Mouse (Mus musculus) heart, adult 2 months (tissue): Measurements from ENCODE around the gene Arid1a. TPM values are rescaled to one million over a fixed set of nuclear protein-coding genes. Genes with fewer than 3 reads are reported as not detected.

Source experiments
- DNase-seq, 2 experiments: peaks; one replicate each; pipeline ENCODE4 v3.0.0; 2021
- H3K27ac ChIP-seq: fragments of 200-600 bp; 2 replicates; pipeline ENCODE4 v1.8.1; 2022
- H3K27me3 ChIP-seq: fragments of 200-500 bp; 2 replicates; pipeline ENCODE4 v1.6.1; 2012; ENCODE audit warnings: mild to moderate bottlenecking, low read length, inconsistent platforms, mixed read lengths; ENCODE audit not compliant: control insufficient read depth, insufficient read depth
- H3K36me3 ChIP-seq: fragments of 200-500 bp; 2 replicates; pipeline ENCODE4 v1.6.1; 2012; ENCODE audit warnings: low read length, inconsistent platforms; ENCODE audit not compliant: control insufficient read depth, insufficient read depth
- H3K4me1 ChIP-seq: fragments of 200-500 bp; 2 replicates; pipeline ENCODE4 v1.6.1; 2011; ENCODE audit warnings: low read length; ENCODE audit not compliant: control insufficient read depth, insufficient read depth
- H3K4me3 ChIP-seq: fragments of 200-600 bp; 2 replicates; pipeline ENCODE4 v1.8.1; 2022
- H3K79me2 ChIP-seq: fragments of 200-500 bp; replicated peaks from 2 replicates; pipeline ENCODE4 v1.6.1; 2012; ENCODE audit warnings: mild to moderate bottlenecking, inconsistent platforms, low read length, moderate library complexity, mixed read lengths; ENCODE audit not compliant: control insufficient read depth, insufficient read depth
- H3K9ac ChIP-seq: fragments of 200-500 bp; 2 replicates; pipeline ENCODE4 v1.6.1; 2012; ENCODE audit warnings: low read depth, mild to moderate bottlenecking, control low read depth, inconsistent platforms, low read length, mixed read lengths
- CTCF ChIP-seq: fragments of 200-600 bp; IDR thresholded peaks from 2 replicates; pipeline ENCODE4 v1.8.1; 2022; ENCODE audit warnings: antibody characterized with exemption, mild to moderate bottlenecking, moderate library complexity
- EP300 ChIP-seq: fragments of 200-500 bp; IDR thresholded peaks from 2 replicates; pipeline ENCODE4 v1.6.1; 2011; ENCODE audit warnings: low read depth, low read length, control low read depth; ENCODE audit not compliant: insufficient read depth
- POLR2A ChIP-seq: fragments of 200-500 bp; IDR thresholded peaks from 2 replicates; pipeline ENCODE4 v1.6.1; 2011; ENCODE audit warnings: mild to moderate bottlenecking, low read depth, low read length, control low read depth; ENCODE audit not compliant: insufficient read depth
- WGBS: fragments of 180-500 bp; shearing (Covaris S2); methylation state at CpG from one replicate; pipeline ENCODE4 v1.1.7; 2018; 5-methylcytosine and 5-hydroxymethylcytosine counted together
- intact Hi-C: fragments of 180-260 bp; cut with DNase I; formaldehyde crosslinking; loops from one replicate; pipeline ENCODE4 v1.15.1; 2025
- long read RNA-seq: library from polyadenylated mRNA; stranded (forward); transcript quantifications from one replicate; pipeline ENCODE4 v2.0.0, GENCODE M21; 2021
- polyA plus RNA-seq: library from polyadenylated mRNA; depleted of rRNA; stranded (reverse); fragments of >200 nt; gene quantifications from 2 replicates; pipeline ENCODE4 v1.2.3, GENCODE M21; 2012; rRNA removed
- total RNA-seq, 2 experiments: library from RNA; stranded (reverse); gene quantifications; 2 replicates each; pipeline ENCODE4 v1.2.3; 2021

The Arid1a gene
- total RNA-seq (10 to 100 TPM; 34.2 to 38.0 TPM), polyA plus RNA-seq (27.8 and 28.1 TPM in 2 replicates)
- long read RNA-seq, partial matches to known transcripts, result 13 of 22 reads
- long read RNA-seq, other reads (novel, unspliced or antisense), result 9 of 22 reads

DNA sequence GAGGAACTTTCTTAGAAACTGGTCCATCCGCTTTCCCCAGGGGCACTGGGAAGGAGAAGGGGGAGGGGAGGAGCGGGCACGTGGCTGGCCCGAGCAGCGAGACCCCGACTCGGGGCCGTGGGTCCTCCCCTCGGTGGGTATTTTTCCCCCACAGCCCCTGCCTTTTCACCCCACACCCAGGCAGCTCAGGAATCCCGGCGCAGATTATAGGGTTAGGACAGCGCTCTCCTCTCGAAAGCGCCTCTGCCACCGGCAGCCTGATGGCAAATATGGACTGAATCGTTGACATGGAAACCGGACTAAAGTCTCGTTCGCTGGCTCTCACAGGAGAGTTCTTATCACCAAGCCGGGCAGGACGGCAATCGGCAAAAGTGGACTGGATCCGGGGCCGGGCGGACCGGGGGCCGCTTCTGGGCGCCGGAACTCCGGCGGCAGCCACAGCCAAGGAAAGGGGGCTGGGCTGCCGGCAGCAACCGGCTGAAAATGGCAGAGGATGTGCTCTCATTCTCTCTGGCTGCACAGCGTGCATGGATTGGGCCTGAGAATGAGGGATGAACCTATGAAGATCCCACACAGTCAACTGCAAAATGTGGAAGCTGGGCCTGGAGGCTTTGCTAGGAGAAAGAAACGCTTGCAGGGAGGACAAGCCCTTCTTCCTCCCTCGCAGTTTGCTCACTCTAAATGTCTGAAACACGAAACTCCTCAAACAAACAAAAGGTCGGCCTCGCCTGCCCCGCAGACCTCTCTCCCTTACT lies at the start of gene Arid1a:
TSS of gene Arid1a (minus strand) at position 256 of the 755 bp plus-strand sequence.
- peak within 1 kb of the TSS; percentile 66 for H3K4me3 ChIP-seq
- H3K9ac ChIP-seq, result peak within 1 kb of the TSS; percentile 84
- peaks cover 7% of the 10 kb centered on the region for H3K4me1 ChIP-seq
- intact Hi-C loops, result loop anchor here (1.0 kb wide), 2 partner anchors 27 to 83 kb away; no protein-coding TSS in a partner anchor
- peak within 1 kb of the TSS; percentile 98 for H3K27ac ChIP-seq
- H3K27me3 ChIP-seq, result no peaks in the 10 kb centered on the region
- under 1% methylated on average over 40 of the region's 40 CpGs for WGBS
- TF ChIP-seq EP300 (no peak), POLR2A (peak; percentile 66; the same call in 1 of the 2 replicates)
- H3K36me3 ChIP-seq, result peaks cover 3% of the 10 kb centered on the region; the same call in 1 of the 2 replicates
- H3K79me2 ChIP-seq, result peaks cover 3% of the 10 kb centered on the region
- peak; percentile 97 to 98 for DNase-seq

GRCm38 (mm10) chr4:133804401-133805263 lies 48.1 kb upstream of the Arid1a start:
- WGBS, result 65% methylated on average over 15 of the region's 15 CpGs

DNA sequence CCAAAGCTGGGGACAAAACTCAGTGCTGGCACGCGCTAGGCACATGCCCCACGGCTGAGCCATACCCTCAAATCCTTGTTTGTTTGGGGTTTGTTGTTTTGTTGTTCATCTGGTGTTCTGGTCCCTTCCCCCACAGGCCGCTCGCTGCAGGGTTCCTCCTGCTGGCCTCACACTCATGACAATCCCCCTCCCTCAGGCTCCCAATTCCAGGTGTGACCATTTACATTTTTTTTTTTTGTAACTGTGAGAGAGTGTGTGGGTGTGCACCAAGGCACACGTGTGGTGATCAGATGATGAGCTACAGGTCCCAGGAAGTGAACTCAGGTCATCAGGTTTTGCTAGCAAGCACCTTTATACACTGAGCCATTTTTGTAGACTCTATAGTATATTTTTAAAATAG lies 44.0 kb upstream of the Arid1a start:
- Histone ChIP-seq H3K79me2 (no peaks in the 10 kb centered on the region), H3K36me3 (no peaks in the 10 kb centered on the region), H3K9ac (no peak overlapping the region), H3K4me1 (no peaks in the 10 kb centered on the region), H3K27me3 (no peaks in the 10 kb centered on the region), H3K4me3 (no peak overlapping the region), H3K27ac (no peak overlapping the region)
- no peak for TF ChIP-seq EP300
- no peak for TF ChIP-seq CTCF
- no peak for TF ChIP-seq POLR2A
- 39% methylated on average over 6 of the region's 6 CpGs for WGBS
- intact Hi-C loops, result no loop called here
- no peak for DNase-seq

More at GRCm38 (mm10) chr4:133804401-133805263, 48.1 kb upstream of the Arid1a start:
- H3K9ac ChIP-seq, result no peak overlapping the region
- DNase-seq, result peak in 1 of 2 experiments; percentile 69
- no peak for TF ChIP-seq POLR2A
- no peak for TF ChIP-seq EP300
- no peak for TF ChIP-seq CTCF
- H3K27me3 ChIP-seq, result no peaks in the 10 kb centered on the region
- H3K4me3 ChIP-seq, result no peak overlapping the region
- no peak overlapping the region; the same call in 1 of the 2 replicates for H3K27ac ChIP-seq
- H3K4me1 ChIP-seq, result no peaks in the 10 kb centered on the region
- H3K36me3 ChIP-seq, result no peaks in the 10 kb centered on the region
- intact Hi-C loops, result no loop called here
- H3K79me2 ChIP-seq, result no peaks in the 10 kb centered on the region

DNA sequence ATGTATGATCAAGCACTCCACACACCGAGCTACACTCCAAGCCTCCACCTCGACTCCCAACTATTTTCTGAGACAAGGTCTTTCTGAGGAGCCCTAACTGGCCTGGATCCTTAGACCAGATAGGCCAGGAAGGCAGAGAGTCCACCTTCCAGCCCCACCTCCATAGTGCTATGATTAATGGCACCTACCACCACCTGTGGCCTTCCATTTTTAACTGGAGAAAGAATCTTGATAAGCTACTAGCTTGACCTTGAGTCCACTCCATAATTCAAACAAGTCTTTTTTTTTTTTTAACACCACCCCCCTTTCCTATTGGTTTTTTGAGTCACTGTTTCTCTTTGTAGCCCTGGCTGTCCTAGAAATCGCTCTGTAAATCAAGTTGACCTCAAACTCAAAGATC lies 36.7 kb upstream of the Arid1a start:
- no peaks in the 10 kb centered on the region for H3K4me1 ChIP-seq
- H3K36me3 ChIP-seq, result no peaks in the 10 kb centered on the region
- 83% methylated on average over 3 of the region's 3 CpGs for WGBS
- no peak overlapping the region for H3K27ac ChIP-seq
- DNase-seq, result no peak
- H3K79me2 ChIP-seq, result no peaks in the 10 kb centered on the region
- no peak overlapping the region for H3K9ac ChIP-seq
- no peaks in the 10 kb centered on the region for H3K27me3 ChIP-seq
- intact Hi-C loops, result no loop called here
- TF ChIP-seq CTCF (no peak), POLR2A (no peak), EP300 (no peak)
- no peak overlapping the region for H3K4me3 ChIP-seq

DNA sequence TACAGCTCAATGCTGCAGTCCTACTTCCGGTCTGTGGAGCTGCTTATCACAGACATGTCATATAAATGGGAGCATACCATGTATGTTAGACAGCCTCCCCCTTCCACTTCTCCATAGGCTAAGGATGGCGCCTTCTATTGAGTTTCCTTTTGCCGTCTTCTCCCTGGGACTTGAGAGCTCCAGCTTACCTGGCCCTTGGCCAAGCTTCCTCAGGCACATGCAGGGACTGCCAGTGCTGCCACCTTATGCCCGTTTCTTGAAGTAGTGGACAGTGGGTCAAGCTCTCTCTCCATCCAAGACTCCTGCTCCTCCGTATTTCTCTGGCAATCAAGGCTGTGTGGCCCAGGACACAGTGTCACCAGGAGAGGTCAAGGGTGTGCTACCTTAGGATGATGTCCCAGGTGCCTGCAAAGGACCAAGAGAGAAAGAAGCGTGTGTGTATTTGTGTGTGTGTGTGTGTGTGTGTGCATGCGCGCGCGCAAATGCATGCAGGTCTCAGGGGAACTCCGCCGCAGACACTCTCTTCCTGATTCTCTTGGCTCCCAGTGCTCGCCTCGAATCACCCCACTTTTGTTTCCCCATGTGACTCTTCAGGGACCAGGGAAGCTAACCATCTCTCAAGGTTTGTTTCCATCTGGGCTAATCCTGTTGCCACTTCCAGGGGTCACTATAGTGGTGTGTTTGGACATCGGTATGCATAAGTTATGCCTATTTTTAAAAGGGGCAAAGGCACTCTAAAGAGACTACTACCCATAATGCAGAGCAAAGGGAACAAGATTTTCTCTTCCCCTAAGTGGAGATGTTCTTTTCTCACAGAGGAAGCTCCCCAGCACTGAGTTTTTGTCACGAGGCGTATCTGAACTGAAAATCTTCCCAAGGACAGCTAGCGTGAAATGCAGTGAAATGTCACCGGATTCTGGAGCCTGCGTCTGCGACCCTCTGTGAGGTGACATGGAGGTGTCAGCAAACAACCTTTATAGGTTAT lies 18.3 kb upstream of the Arid1a start:
- peak; percentile 80 to 87 for DNase-seq
- Histone ChIP-seq H3K27ac (no peak overlapping the region), H3K36me3 (no peaks in the 10 kb centered on the region), H3K4me1 (no peaks in the 10 kb centered on the region; the same call in 1 of the 2 replicates), H3K27me3 (no peaks in the 10 kb centered on the region), H3K9ac (no peak overlapping the region), H3K4me3 (no peak overlapping the region), H3K79me2 (no peaks in the 10 kb centered on the region)
- WGBS, result 48% methylated on average over 21 of the region's 21 CpGs
- TF ChIP-seq POLR2A (no peak), CTCF (peak; percentile 81), EP300 (peak; percentile 74; the same call in 1 of the 2 replicates)
- intact Hi-C loops, result loop anchor here (1.0 kb wide), 1 partner anchor 104 kb away; no protein-coding TSS in a partner anchor
